Mouse (Mus musculus): ENCODE data around the gene Mrpl21.

GRCm38 (mm10) chr19:3269279-3269678, 13.4 kb upstream of the Mrpl21 start:
- TF ChIP-seq POLR2A (IDR thresholded peaks at IDR 0.05; ENCODE audit: low read depth, low read length) (no peak), CTCF (IDR thresholded peaks at IDR 0.05; ENCODE audit: extremely low read depth, insufficient read length, insufficient replicate concordance, low read depth, low read length) (no peak)
